Mouse (Mus musculus): Measurements from ENCODE around the gene Opn1sw.

Gene Opn1sw

GRCm38 (mm10) chr6:29388052-29388518, at the start of gene Opn1sw:
Opn1sw (minus strand) TSS chr6:29388468.
- DNase-seq (ENCODE audit: low spot score): peak; percentile 11

GRCm38 (mm10) chr6:29436461-29436934, 48.2 kb upstream of the Opn1sw start:
- peak; percentile 35 for DNase-seq (ENCODE audit: low spot score)

- no peak for DNase-seq (ENCODE audit: low spot score)
These were observed 47.7 kb upstream of the Opn1sw start for GRCm38 (mm10) chr6:29435940-29436451.

GRCm38 (mm10) chr6:29434911-29435691, 46.8 kb upstream of the Opn1sw start:
- no peak for DNase-seq (ENCODE audit: low spot score)

- peak; percentile 22 for DNase-seq (ENCODE audit: low spot score)
These were observed 45.8 kb upstream of the Opn1sw start for GRCm38 (mm10) chr6:29433804-29434795.

- peak; percentile 50 for DNase-seq (ENCODE audit: low spot score)
These were observed 45.0 kb upstream of the Opn1sw start, which contains the start of gene Flnc for GRCm38 (mm10) chr6:29433038-29433803. Flnc (plus strand) TSS chr6:29433256.

- no peak for DNase-seq (ENCODE audit: low spot score)
These were observed 44.4 kb upstream of the Opn1sw start for GRCm38 (mm10) chr6:29432676-29433037.

GRCm38 (mm10) chr6:29432156-29432555, 43.9 kb upstream of the Opn1sw start:
- DNase-seq (ENCODE audit: low spot score): no peak

GRCm38 (mm10) chr6:29431473-29431872, 43.2 kb upstream of the Opn1sw start:
- DNase-seq (ENCODE audit: low spot score): no peak

GRCm38 (mm10) chr6:29430681-29431420, 42.6 kb upstream of the Opn1sw start:
- no peak for DNase-seq (ENCODE audit: low spot score)

- no peak for DNase-seq (ENCODE audit: low spot score)
These were observed 39.9 kb upstream of the Opn1sw start for GRCm38 (mm10) chr6:29428171-29428570.

- DNase-seq (ENCODE audit: low spot score): no peak
These were observed 38.1 kb upstream of the Opn1sw start for GRCm38 (mm10) chr6:29426331-29426730.

GRCm38 (mm10) chr6:29425118-29425517, 36.9 kb upstream of the Opn1sw start:
- no peak for DNase-seq (ENCODE audit: low spot score)

- no peak for DNase-seq (ENCODE audit: low spot score)
These were observed 32.3 kb upstream of the Opn1sw start for GRCm38 (mm10) chr6:29420596-29420995.

GRCm38 (mm10) chr6:29415446-29415845, 27.2 kb upstream of the Opn1sw start:
- DNase-seq (ENCODE audit: low spot score): no peak

- DNase-seq (ENCODE audit: low spot score): no peak
These were observed 18.1 kb upstream of the Opn1sw start for GRCm38 (mm10) chr6:29406412-29406811.

GRCm38 (mm10) chr6:29402693-29403342, 14.6 kb upstream of the Opn1sw start:
- DNase-seq (ENCODE audit: low spot score): no peak

- DNase-seq (ENCODE audit: low spot score): no peak
These were observed 11.6 kb upstream of the Opn1sw start for GRCm38 (mm10) chr6:29399851-29400250.

- DNase-seq (ENCODE audit: low spot score): no peak
These were observed 9.3 kb upstream of the Opn1sw start for GRCm38 (mm10) chr6:29397575-29397974.
